Mouse (Mus musculus) spleen, adult 2 months (tissue): ENCODE data around the gene 1700003E16Rik.

Experiments
- CTCF ChIP-seq: fragments of 200-500 bp; IDR thresholded peaks from 2 replicates; pipeline ENCODE4 v1.5.1; 2011; ENCODE audit warnings: mild to moderate bottlenecking, inconsistent platforms; ENCODE audit not compliant: insufficient read depth, insufficient read length, insufficient replicate concordance; ENCODE audit errors: extremely low read depth
- POLR2A ChIP-seq: fragments of 200-500 bp; IDR thresholded peaks from 2 replicates; pipeline ENCODE4 v1.6.1; 2011; ENCODE audit warnings: low read depth, low read length, inconsistent platforms

- TF ChIP-seq CTCF (no peak), POLR2A (no peak)
Observed at GRCm38 (mm10) chr6:83136881-83137575, 19.2 kb upstream of the 1700003E16Rik start.
